Mouse (Mus musculus) cerebral cortex, adult 2 months (tissue): ENCODE measurements around the gene Rundc1.

ENCODE experiments used
- WGBS: fragments of 180-500 bp; shearing (Covaris S2); methylation state at CpG from one replicate; pipeline ENCODE4 v1.1.7; 2018; 5-methylcytosine and 5-hydroxymethylcytosine counted together

Rundc1 gene

DNA sequence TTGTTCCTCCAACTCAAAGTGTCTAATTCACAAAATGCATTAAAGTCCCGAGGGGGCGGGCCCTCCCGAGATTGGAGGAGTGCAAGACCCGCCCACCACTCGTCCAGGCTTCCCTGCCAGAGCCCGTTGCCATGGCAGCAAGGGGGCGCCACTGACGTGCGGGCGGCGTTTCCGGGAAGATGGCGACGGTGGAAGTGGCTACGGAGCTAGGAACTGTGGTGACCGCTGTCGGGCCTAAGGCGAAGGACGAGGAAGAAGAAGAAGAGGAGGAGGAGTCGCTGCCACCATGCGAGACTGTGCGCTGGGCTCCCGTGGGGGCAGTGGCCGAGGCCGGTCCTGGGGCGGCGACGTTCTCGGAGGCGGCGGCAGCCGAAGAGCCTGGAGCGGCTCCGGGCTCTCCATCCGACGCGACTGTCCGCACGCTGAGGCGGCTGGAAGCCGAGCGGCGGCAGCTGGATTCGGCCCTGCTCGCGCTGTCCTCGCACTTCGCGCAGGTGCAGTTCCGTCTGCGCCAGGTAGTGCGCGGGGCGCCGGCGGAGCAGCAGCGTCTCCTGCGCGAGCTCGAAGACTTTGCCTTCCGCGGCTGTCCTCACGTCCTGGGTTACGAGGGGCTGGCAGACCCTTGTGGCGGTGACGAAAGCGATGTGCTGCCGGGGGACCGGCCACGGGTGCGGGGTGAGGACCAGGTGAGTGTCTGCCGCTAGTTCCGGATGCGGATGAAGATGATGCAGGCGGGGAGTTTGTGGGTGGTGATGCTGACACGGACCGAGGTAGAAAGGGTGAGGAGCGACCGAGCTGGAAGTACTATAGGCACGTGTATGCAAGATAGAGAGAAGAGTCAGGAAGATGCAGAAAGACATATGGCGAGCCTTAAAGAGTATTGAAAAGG is at the start of gene Rundc1, which contains the start of gene Ptges3l:
TSS of gene Rundc1 (plus strand) at position 161 of the 889 bp plus-strand sequence.
TSS of gene Ptges3l (minus strand) at position 409 of the 889 bp plus-strand sequence.
- under 1% methylated on average over 81 of the region's 81 CpGs for WGBS

DNA sequence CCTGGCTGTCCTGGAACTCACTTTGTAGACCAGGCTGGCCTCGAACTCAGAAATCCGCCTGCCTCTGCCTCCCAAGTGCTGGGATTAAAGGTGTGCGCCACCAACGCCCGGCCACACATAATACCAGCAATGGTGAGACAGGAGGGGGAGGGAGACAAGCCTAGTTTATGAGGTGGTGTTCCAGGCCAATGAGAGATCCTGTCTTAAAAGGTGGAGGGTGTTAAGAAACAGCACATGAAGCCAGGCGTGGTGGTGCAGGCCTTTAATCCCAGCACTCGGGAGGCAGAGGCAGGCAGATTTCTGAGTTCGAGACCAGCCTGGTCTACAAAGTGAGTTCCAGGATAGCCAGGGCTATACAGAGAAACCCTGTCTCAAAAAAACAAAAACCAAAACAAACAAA is 46.7 kb upstream of the Rundc1 start:
- WGBS, result 94% methylated on average over 8 of the region's 8 CpGs

DNA sequence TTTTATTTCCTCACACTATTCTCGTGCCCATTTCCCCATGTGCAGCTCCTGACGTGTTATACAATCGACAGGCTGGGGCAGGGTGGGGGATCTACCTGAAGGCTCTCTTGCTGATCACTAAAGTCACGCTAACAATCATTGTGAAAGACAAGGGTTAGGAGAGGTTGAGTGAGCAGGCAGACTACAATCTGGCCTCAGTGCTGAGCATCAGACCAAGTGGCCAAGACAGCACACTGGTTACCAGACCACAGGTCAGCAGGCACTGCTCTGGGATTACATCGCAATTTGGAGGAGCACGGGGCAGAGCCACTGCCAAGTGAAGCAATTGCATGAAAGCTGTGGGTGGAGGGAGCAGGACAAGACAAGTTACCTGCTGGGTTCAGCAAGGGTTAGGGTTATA is 46.0 kb upstream of the Rundc1 start:
- WGBS, result 88% methylated on average over 6 of the region's 6 CpGs

DNA sequence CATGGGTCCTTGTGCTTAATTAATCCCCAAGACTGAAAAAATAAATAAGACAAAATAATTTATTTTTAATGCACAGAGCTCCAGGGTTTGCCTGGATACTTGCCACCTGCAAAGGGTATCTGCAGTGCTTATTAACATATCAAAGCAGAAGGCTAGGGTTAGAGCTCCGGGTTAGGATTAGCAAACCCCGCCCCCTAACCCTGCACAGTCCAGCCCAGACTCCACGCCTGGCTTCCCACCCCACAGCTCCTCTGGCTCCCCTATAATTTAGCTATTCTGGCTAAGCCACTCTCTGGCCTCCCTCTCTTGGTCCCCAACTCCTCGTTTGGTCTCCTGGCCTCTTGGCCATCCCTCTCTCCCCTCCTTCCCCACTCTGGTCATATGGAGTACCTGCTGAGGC is 43.1 kb upstream of the Rundc1 start:
- 32% methylated on average over 4 of the region's 4 CpGs for WGBS

DNA sequence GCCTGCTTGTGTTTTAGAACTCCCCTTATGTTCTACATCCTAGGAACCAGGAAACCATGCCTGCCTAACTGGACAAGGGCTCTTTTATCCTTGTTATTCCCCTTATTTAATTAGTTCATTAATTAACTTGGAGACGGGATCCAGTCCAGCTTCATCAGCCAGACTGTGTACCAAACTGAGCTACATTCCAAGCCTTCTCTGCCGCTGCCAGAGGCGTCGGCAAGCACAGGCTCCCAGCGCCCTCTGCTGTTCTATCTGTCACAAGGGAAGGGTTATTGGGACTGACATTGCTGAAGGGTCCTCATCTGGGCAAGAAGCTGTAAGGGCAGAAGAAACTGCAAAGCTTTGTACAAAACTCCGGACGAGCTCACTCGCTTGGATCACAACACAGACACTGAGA is 29.8 kb upstream of the Rundc1 start:
- 5% methylated on average over 8 of the region's 8 CpGs for WGBS

DNA sequence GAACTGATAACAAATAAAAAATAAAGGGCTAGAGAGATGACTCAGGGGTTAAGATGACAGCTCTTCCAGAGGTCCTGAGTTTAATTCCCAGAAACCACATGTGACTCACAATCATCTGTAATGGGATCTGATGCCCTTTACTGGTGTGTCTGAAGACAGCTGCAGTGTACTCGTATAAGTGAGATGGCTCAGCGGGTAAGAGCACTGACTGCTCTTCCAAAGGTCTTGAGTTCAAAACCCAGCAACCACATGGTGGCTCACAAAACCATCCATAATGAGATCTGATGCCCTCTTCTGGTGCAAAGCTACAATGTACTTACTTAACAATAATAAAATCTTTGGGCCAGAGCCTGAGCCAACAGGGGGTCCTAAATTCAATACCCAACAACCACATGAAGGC is 9.6 kb upstream of the Rundc1 start:
- WGBS, result 92% methylated on average over 2 of the region's 2 CpGs

DNA sequence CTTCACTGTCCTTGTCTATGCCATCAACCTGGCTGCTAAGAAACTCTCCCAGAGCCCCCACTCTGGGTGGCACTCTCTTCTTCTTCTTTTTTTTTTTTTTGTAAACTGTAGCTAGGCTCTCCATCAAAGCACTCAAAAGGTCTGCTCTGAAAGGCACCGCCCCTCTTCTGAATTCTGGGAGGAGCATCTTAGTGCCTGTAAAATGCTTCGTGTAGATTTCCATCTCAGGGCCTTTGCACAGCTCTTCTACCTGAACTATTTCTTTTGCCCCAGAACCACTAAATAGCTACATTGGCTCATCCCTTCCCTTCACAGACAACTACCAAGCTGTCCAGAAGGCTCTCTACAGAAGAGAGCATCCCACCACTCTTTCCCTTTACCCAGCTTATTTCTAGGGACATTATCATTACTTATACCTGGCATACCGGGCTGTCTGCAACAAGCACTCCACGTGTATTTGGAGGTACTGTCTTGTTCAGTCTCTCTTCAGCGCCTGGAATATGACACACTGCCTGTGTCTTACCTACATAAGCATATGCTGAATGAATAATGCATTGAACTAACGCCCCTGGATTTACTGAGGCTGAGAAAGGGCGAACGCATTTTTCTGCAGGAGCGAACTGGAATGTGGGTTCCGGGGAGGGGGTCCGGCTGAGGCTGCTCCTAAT is 8.3 kb upstream of the Rundc1 start:
- under 1% methylated on average over 11 of the region's 11 CpGs for WGBS

DNA sequence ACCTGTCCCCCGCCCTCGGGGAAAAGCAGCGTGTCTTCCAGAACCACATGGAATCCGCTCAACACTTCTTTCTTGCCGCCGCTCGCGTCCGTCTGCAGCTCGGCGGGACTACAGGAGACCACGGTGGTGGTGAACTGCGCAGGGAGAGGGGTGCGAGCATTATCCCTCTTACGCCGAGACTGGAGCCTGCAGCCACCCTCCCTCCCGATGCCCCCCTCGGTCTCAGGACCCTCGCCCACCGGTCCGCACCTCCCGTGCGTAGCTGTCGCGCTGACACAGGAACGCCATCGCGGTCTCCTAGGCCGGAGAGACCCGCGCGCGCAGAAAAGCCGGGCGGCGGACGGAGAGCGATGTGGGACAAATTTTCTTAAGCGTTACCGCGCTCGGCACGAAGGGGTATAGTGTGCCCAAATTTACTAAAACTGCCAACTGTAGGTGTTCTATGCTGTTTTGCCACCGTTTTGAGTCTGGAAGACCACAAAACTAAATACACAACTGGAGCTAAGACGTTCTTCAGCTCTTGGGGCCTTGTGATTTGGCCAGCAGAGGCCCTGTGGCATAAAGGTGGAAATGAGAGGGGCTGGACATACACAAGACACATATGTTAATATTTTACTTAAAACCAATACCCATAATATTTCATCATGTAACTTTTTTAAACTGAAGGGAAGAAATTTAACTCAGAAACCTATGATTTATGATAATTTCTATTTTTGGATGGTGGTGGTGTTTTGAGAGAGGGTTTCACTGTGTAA is 7.6 kb upstream of the Rundc1 start, which contains the start of gene Aarsd1:
TSS of gene Aarsd1 (minus strand) at position 515 of the 755 bp plus-strand sequence.
- under 1% methylated on average over 45 of the region's 45 CpGs for WGBS

DNA sequence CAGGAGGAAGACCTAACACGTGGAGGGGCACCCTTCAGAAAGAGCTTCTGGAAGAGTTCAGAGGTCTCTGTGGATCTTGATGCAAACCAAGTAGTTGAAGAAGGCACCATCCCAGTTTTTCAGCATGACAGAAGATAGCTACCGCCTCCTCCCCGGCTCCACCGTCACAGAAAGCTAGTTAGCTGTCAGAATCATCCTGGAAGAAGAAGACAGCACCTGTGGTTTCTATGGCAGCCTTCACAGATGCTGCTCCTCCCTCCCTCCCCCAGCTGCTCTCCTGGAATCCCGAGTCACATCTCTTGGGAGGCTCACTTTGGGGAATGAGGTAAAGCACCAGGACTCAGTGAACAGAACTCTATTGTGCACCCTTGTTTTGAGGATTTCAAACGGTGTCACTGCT is 5.9 kb upstream of the Rundc1 start:
- WGBS, result 43% methylated on average over 6 of the region's 6 CpGs

DNA sequence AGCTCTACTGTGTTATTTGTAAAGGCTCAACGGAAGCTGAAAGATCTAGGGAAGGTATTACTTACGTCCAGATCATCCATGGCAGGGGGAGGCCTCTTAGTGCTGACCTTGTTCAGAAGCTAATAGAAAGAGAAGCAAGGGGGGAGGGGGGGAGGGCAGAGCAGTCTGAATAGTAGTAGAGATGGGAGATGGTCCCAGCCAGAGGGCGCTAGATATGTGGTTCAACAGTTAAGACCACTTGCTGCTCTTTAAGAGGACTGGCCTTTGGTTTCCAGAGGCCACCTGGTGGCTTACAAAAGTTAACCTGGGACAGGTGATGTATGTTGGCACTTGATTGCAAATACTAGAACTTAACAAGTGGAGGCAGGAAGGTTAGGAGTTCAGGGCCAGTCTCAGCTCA is 5.3 kb upstream of the Rundc1 start:
- WGBS, result 30% methylated on average over 3 of the region's 3 CpGs

DNA sequence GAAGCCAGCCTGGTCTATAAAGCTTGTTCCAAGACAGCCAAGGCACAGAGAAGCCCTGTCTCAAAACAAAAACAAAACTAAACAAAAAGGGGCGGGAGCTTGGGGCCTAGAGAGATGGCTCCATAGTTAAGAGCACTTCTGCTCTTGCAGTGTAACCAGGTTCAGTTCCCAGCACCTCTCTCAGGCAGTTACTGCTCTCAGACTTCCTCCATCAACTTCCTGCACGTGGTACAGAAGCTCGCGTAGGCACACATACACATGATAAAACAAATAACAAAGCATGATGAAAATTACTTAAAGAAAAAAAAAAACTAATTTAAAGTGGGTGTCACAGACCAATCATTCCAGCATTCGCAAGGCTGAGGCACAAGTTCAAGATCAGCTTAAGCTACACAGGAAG is 4.7 kb upstream of the Rundc1 start:
- 80% methylated on average over 5 of the region's 5 CpGs for WGBS

DNA sequence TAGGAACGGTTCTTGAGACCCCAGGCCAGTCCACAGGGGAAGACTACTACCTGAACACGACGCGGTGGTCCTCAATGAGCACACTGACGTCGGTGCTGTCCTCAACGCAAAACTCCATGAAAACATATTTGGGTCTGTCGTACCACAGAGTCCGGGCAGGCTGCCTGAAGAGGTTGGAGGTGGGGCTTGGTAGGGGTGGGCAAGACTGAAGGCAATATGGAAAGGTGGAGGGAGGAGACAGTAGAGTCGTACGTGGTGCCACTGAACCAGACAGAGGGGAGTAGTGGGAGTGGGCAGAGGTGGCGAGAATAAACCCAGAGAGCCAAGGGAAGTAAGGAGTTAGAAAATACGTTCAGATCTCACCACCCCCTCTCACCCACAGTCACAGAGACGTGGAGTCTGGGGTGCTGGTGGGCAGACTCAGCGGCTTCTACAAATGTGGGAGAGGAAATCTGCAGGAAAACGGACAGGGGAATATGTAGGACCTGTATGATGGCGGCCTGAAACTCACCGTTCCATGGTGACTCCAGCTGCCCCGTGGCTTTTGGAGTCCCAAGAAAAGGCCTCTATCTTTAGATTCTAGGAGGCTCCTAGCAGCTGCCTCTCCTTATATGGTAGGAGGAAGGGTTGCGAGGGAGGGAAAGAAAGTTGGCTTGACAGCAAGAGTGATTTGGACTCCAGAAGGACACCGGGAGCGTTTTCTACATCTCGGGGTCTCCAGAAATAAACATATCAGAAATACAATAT is 607 bp upstream of the Rundc1 start, which contains the start of gene Gm27029:
TSS of gene Gm27029 (minus strand) at position 692 of the 747 bp plus-strand sequence.
- 5% methylated on average over 23 of the region's 23 CpGs for WGBS

DNA sequence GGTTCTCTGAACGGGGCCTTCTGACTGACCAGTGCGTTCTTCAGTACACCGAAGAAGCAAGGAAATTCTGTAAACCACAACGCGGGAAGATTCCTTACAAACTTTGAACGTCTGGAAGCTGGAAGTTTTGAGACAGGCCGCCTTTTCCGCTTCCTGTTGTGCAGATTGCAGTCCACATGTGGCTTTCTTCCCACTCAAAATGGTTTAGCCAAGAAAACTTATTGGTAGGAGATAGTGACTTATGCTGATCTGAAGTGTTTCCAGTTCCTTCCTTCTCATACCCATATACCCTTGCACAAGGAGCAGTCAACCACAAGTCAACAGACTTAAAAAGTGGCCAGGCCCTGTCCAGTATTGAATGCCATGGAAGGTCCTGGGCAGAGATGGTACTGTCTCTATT is 1.3 kb downstream of the Rundc1 start:
- 42% methylated on average over 8 of the region's 8 CpGs for WGBS

DNA sequence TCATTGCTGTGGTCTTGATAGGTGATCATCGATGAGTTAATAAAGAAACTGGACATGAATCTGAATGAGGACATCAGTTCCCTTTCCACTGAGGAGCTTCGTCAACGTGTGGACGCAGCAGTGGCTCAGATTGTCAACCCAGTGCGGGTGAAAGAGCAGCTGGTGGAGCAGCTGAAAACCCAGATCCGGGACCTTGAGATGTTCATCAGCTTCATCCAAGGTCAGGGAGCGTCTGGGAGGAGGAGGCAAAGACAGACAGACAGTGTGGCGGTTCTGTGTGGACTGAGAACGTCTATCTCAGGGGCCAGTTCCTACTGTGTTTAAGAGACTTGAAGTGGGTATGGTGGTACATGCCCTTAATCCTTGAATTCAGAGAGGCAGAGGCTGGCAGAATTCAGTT is 6.4 kb downstream of the Rundc1 start:
- 91% methylated on average over 9 of the region's 9 CpGs for WGBS

DNA sequence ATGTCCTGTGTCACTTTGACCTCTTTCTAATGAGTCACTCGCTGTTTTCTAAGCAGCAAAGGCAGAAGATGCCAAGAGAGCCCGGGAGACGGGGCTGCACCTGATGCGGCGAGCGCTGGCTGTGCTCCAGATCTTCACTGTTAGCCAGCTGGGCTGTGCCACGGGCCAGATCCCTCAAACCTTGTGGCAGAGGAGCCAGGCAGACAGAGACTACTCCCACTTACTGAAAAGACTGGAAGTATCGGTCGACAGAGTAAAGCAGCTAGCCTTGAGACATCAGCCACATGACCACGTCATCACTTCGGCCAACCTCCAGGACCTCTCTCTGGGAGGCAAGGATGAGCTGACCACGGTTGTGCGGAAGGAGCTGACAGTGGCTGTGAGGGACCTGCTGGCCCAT is 8.5 kb downstream of the Rundc1 start:
- WGBS, result 60% methylated on average over 13 of the region's 13 CpGs

DNA sequence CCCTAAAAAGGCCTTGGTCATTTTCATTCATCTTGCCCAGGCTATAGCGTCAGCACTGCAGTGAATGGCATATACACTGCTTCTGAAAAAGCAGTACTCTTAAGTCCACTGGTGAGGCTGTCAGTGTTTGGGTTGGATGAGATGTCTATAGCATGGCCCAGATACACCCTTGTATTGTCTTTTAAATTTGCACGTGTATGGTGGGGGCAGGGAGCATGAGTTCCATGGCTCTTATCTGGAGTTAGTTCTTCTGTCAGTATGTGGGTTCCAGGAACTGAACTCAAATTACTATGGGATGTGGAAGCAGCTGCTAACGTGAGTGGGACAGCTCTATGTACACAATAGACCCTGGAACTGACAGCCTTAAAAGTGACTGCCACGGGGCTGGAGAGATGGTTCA is 10.9 kb downstream of the Rundc1 start:
- WGBS, result 78% methylated on average over 4 of the region's 4 CpGs

DNA sequence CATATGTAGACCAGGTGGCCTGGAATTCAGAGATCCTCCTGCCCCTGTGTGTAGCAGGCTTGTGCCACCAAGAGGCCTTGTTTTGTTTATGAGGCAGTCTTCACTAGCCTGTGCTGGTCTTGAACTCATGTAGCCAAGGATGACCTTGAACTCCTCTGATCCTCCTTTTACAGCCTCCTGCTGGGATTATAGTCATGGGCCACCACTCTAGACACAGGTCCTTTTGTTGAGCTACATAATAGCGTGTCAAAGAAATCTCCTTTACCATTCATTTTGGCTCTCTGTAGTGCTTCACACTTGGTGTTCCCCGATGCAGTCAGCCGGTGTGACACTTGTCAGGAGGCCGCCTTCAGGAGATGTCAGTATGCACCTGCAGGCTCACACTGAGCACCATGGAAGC is 12.0 kb downstream of the Rundc1 start:
- WGBS, result 67% methylated on average over 4 of the region's 4 CpGs

DNA sequence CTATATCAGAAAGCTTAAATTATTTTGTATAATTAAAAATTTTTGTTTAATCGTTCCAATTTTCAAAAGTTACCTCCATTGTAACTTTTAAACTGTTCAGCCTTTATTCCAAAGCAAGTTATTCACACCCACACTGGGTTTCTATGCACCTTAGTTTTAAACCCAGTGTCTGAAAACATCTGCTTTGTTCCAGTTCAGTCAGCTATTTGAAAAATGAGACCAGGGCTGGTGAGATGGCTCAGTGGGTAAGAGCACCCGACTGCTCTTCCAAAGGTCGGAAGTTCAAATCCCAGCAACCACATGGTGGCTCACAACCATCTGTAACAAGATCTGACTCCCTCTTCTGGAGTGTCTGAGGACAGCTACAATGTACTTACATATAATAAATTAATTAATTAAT is 13.1 kb downstream of the Rundc1 start:
- WGBS, result 58% methylated on average over 3 of the region's 3 CpGs

DNA sequence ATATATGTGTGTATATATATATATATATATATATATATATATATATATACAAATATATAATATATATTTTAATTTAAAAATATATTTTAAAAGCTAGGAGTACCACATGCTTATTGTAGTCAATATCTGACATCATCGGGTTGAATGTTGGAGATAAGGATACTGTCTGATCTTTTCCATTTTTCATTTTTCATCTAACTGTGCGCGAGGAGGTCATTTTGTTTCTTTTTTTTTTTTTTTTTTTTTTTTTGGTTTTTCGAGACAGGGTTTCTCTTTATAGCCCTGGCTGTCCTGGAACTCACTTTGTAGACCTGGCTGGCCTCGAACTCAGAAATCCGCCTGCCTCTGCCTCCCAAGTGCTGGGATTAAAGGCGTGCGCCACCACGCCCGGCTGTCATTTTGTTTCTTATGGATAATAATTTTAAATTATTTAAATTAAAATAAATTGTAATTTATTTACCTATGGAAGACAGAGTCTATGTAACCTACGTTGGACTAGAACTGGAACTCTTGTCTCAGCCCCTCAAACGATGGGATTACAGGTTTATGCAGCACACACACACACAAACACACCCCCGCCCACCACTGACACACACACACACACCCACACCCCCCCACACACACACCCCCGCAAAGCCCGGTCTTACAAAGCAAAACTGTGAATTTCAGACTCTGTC is 16.7 kb downstream of the Rundc1 start:
- WGBS, result 35% methylated on average over 15 of the region's 15 CpGs

DNA sequence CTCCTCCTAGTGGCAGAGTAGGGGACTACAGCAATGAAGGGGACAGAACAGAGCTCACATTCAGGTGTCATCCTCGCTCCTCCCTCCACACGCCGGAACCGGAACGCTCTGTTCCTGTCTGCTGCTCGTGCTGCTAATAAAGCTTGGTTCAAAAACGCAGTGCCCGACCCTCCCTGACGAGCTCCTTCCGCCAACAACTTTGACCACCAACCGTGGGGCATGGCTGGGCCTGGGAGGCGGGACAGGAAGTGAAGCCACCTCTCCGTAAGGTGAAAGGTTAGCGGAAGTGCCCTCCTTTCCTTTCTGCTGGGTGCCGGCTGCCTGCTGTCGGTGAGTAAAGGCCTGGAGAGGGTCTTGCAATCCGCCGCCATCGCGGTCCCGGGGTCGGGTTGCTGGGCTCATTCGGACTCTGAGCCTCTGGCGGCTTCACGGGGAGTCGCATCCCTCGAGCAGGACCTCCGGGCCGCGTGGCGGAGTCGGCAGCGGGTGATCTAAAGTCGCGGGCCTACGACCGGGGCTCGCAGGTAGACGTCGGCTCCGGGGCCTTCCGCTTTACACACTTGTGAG is 17.3 kb downstream of the Rundc1 start, which contains the start of gene Rpl27:
TSS of gene Rpl27 (plus strand) at position 172 of the 567 bp plus-strand sequence.
- under 1% methylated on average over 42 of the region's 42 CpGs for WGBS
